Mouse (Mus musculus) B cell, adult 67 days (primary cell): ENCODE measurements around the gene Casd1. TPM values are rescaled to one million over a fixed set of nuclear protein-coding genes. Genes with fewer than 3 reads are reported as not detected.

Source experiments
- total RNA-seq, 2 experiments: library from RNA; stranded (reverse); gene quantifications; 4 replicates each; pipeline ENCODE4 v1.2.4; 2023

The Casd1 gene
- 10 to 100 TPM; 21.1 to 25.6 TPM for total RNA-seq

DNA sequence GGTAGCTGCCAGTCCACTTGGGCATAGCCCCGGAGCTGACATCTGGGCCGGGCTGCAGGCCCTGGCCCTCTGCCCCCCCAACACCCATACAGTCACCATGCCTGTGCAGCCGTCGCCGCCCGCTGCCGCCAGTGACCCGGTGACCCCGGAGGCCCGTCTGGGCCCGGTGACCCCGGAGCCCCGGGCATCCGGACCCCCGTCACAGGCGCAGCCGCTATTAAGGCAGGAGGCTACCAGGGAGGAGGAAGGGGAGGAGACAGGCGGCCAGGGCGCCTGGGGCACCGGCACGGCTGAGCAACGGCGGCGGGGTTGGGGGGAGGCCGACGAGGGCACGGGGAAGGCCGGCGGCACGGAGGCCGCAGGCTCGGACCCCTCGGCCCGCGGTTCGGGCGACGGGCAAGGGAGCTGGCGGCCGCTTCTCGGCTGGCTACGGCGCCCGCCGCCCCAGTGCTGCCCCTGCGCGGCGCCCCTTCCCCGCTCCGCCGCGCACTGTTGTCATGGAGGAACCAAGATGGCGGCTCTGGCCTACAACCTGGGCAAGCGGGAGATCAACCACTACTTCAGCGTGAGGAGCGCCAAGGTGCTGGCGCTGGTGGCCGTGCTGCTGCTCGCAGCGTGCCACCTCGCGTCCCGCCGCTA is at the start of gene Casd1:
Casd1 (plus strand) TSS at position 182 of the 639 bp plus-strand sequence.

Other genes with a start within 250 kb of the Casd1 start
- not detected for gene Col1a2, start 96.0 kb upstream of the Casd1 start, total RNA-seq
- 1 to 10 TPM in 1 of 2 experiments, under 1 TPM in 1; 0.99 to 1.2 TPM for gene Sgce, start 146.4 kb downstream of the Casd1 start, total RNA-seq
- gene Peg10, start 146.5 kb downstream of the Casd1 start, total RNA-seq = under 1 TPM; 0.26 to 0.59 TPM